Mouse (Mus musculus) CH12.LX (cell line): ENCODE measurements at regions not wholly inside any gene's neighbourhood (a gene's known extent, or its start where the extent isn't known, plus 50 kb on each side); places are given as distances from the start of the nearest gene placed in this dataset.
A peak's percentile ranks its signal among the peaks of the same experiment; 100 is the strongest.

ENCODE experiments used
- DNase-seq: peaks from one replicate; pipeline ENCODE4 v3.0.0-alpha.2; 2013; ENCODE audit errors: extremely low read depth
- H3K27ac ChIP-seq: 2 replicates; pipeline ENCODE4 v1.5.1; 2012; ENCODE audit warnings: low read depth, mild to moderate bottlenecking, control low read depth, moderate library complexity; ENCODE audit not compliant: insufficient read depth
- H3K27me3 ChIP-seq: replicated peaks from 2 replicates; pipeline ENCODE3; 2012; ENCODE audit warnings: inconsistent platforms
- H3K36me3 ChIP-seq, 2 experiments: replicated peaks in 1 of 2; 2 replicates each; pipeline versions ENCODE3 to v1.6.1; 2012; ENCODE audit warnings: inconsistent platforms in 1 of 2, low read length in 1 of 2, mild to moderate bottlenecking in 1 of 2, mixed read lengths in 1 of 2, moderate library complexity in 1 of 2; ENCODE audit not compliant: control insufficient read depth in 1 of 2, insufficient read depth in 1 of 2
- H3K4me1 ChIP-seq, 2 experiments: 2 replicates each; pipeline ENCODE4 v1.6.1; 2012; ENCODE audit warnings: inconsistent platforms in 1 of 2, moderate library complexity in 1 of 2; ENCODE audit not compliant: insufficient read depth in 2 of 2, control insufficient read depth in 1 of 2
- H3K4me2 ChIP-seq: 2 replicates; pipeline ENCODE4 v1.6.1; 2012; ENCODE audit warnings: low read depth, mild to moderate bottlenecking, control low read depth; ENCODE audit not compliant: poor library complexity, insufficient read depth, severe bottlenecking
- H3K4me3 ChIP-seq, 3 experiments: fragments of 150-350 bp in 1 of 3; sonication (generic) in 1 of 3; replicated peaks in 1 of 3; 2 replicates each; pipeline versions ENCODE3 to v1.5.1; 2011 to 2012; ENCODE audit warnings: low read depth in 2 of 3, low read length in 2 of 3, mild to moderate bottlenecking in 2 of 3, moderate library complexity in 2 of 3, control low read depth in 1 of 3, improper control_type of control experiment in 1 of 3, inconsistent platforms in 1 of 3, mixed read lengths in 1 of 3; ENCODE audit not compliant: poor library complexity in 1 of 3
- H3K79me2 ChIP-seq: replicated peaks from 2 replicates; pipeline ENCODE4 v1.6.1; 2012; ENCODE audit warnings: mild to moderate bottlenecking, moderate library complexity; ENCODE audit not compliant: control insufficient read depth, poor library complexity, insufficient read depth, severe bottlenecking; ENCODE audit errors: extremely low read depth
- H3K9ac ChIP-seq: 2 replicates; pipeline ENCODE4 v1.6.1; 2012; ENCODE audit warnings: low read depth, mild to moderate bottlenecking, control low read depth, moderate library complexity; ENCODE audit not compliant: insufficient read depth
- H3K9me3 ChIP-seq: replicated peaks from 2 replicates; pipeline ENCODE3; 2012; ENCODE audit warnings: low read length, inconsistent platforms, mixed read lengths
- BHLHE40 ChIP-seq: IDR thresholded peaks from 2 replicates; pipeline ENCODE4 v1.6.1; 2011; ENCODE audit warnings: mild to moderate bottlenecking, low read depth, low read length, improper control_type of control experiment
- CHD2 ChIP-seq: IDR thresholded peaks from 2 replicates; pipeline ENCODE4 v1.6.1; 2011; ENCODE audit warnings: low read length, improper control_type of control experiment
- CTCF ChIP-seq, 2 experiments: IDR thresholded peaks in 1 of 2; conservative IDR thresholded peaks in 1 of 2; 2 replicates each; pipeline ENCODE4 v1.5.1; 2011 to 2012; ENCODE audit warnings: low read depth in 2 of 2, low read length in 2 of 2, improper control_type of control experiment in 1 of 2, inconsistent platforms in 1 of 2, mild to moderate bottlenecking in 1 of 2, moderate library complexity in 1 of 2
- E2F4 ChIP-seq: IDR thresholded peaks from 2 replicates; pipeline ENCODE4 v1.6.1; 2011; ENCODE audit warnings: low read depth, low read length, improper control_type of control experiment; ENCODE audit not compliant: insufficient replicate concordance
- ELF1 ChIP-seq: IDR thresholded peaks from 2 replicates; pipeline ENCODE4 v1.6.1; 2014; ENCODE audit warnings: low read depth, mild to moderate bottlenecking, inconsistent platforms, low read length, improper control_type of control experiment
- GABPA ChIP-seq: IDR thresholded peaks from 2 replicates; pipeline ENCODE4 v1.6.1; 2012; ENCODE audit warnings: low read depth, low read length, improper control_type of control experiment, inconsistent platforms; ENCODE audit not compliant: insufficient replicate concordance
- JUN ChIP-seq: IDR thresholded peaks from 2 replicates; pipeline ENCODE4 v1.6.1; 2011; ENCODE audit warnings: low read depth, mild to moderate bottlenecking, low read length, improper control_type of control experiment, moderate library complexity; ENCODE audit not compliant: insufficient read depth
- JUND ChIP-seq: conservative IDR thresholded peaks from 2 replicates; pipeline ENCODE4 v1.6.1; 2011; ENCODE audit warnings: low read depth, low read length, improper control_type of control experiment
- KAT2A ChIP-seq: IDR thresholded peaks from 2 replicates; pipeline ENCODE4 v1.6.1; 2012; ENCODE audit warnings: low read length, improper control_type of control experiment, inconsistent platforms; ENCODE audit not compliant: insufficient replicate concordance
- MAFK ChIP-seq: IDR thresholded peaks from 2 replicates; pipeline ENCODE4 v1.6.1; 2011; ENCODE audit warnings: low read length, improper control_type of control experiment; ENCODE audit not compliant: insufficient replicate concordance
- MAX ChIP-seq: IDR thresholded peaks from 2 replicates; pipeline ENCODE4 v1.6.1; 2011; ENCODE audit warnings: low read length, improper control_type of control experiment
- MAZ ChIP-seq: IDR thresholded peaks from 2 replicates; pipeline ENCODE4 v1.6.1; 2012; ENCODE audit warnings: low read depth, mild to moderate bottlenecking, inconsistent platforms, low read length, improper control_type of control experiment, moderate library complexity
- MEF2A ChIP-seq: IDR thresholded peaks from 2 replicates; pipeline ENCODE4 v1.6.1; 2014; ENCODE audit warnings: low read depth, mild to moderate bottlenecking, inconsistent platforms, low read length, improper control_type of control experiment, borderline replicate concordance
- NRF1 ChIP-seq: IDR thresholded peaks from 2 replicates; pipeline ENCODE4 v1.6.1; 2014; ENCODE audit warnings: low read depth, mild to moderate bottlenecking, inconsistent platforms, low read length, improper control_type of control experiment, moderate library complexity
- PAX5 ChIP-seq: IDR thresholded peaks from 2 replicates; pipeline ENCODE4 v1.6.1; 2012; ENCODE audit warnings: low read length, inconsistent platforms, mixed read lengths
- POLR2AphosphoS2 ChIP-seq: IDR thresholded peaks from 2 replicates; pipeline ENCODE4 v1.6.1; 2011; ENCODE audit warnings: low read depth, low read length, improper control_type of control experiment
- RAD21 ChIP-seq: IDR thresholded peaks from 2 replicates; pipeline ENCODE4 v1.6.1; 2011; ENCODE audit warnings: low read depth, mild to moderate bottlenecking, low read length, improper control_type of control experiment, moderate library complexity
- RCOR1 ChIP-seq: conservative IDR thresholded peaks from 2 replicates; pipeline ENCODE4 v1.6.1; 2012; ENCODE audit warnings: low read depth, mild to moderate bottlenecking, inconsistent platforms, low read length, improper control_type of control experiment
- SIN3A ChIP-seq: IDR thresholded peaks from 2 replicates; pipeline ENCODE4 v1.6.1; 2012; ENCODE audit warnings: low read length, improper control_type of control experiment, inconsistent platforms
- SMC3 ChIP-seq: IDR thresholded peaks from 2 replicates; pipeline ENCODE4 v1.6.1; 2011; ENCODE audit warnings: low read depth, low read length, improper control_type of control experiment
- TBP ChIP-seq: conservative IDR thresholded peaks from 2 replicates; pipeline ENCODE4 v1.6.1; 2011; ENCODE audit warnings: low read depth, low read length, improper control_type of control experiment
- TCF12 ChIP-seq: IDR thresholded peaks from 2 replicates; pipeline ENCODE4 v1.6.1; 2014; ENCODE audit warnings: low read depth, mild to moderate bottlenecking, inconsistent platforms, low read length, improper control_type of control experiment
- UBTF ChIP-seq: IDR thresholded peaks from 2 replicates; pipeline ENCODE4 v1.6.1; 2012; ENCODE audit warnings: low read depth, mild to moderate bottlenecking, inconsistent platforms, low read length, improper control_type of control experiment, moderate library complexity
- USF2 ChIP-seq: conservative IDR thresholded peaks from 2 replicates; pipeline ENCODE4 v1.6.1; 2011; ENCODE audit warnings: low read depth, low read length, improper control_type of control experiment
- ZMIZ1 ChIP-seq: IDR thresholded peaks from 2 replicates; pipeline ENCODE4 v1.6.1; 2012; ENCODE audit warnings: low read depth, mild to moderate bottlenecking, inconsistent platforms, low read length, improper control_type of control experiment
- dilution Hi-C: fragments of 300-500 bp; cut with MboI; formaldehyde crosslinking; loops from 2 replicates; pipeline ENCODE4 v1.14.3; 2020; ENCODE audit warnings: low sequenced_read_pairs; ENCODE audit not compliant: extremely low pct_unique_long_range_greater_than_20kb, extremely low pct_ligation_motif_present
- in situ Hi-C: fragments of 300-500 bp; cut with MboI; formaldehyde crosslinking; loops from 3 replicates; pipeline ENCODE4 v1.14.3; 2019; ENCODE audit warnings: low sequenced_read_pairs, low pct_ligation_motif_present, low pct_unique_long_range_greater_than_20kb, mixed read lengths

DNA sequence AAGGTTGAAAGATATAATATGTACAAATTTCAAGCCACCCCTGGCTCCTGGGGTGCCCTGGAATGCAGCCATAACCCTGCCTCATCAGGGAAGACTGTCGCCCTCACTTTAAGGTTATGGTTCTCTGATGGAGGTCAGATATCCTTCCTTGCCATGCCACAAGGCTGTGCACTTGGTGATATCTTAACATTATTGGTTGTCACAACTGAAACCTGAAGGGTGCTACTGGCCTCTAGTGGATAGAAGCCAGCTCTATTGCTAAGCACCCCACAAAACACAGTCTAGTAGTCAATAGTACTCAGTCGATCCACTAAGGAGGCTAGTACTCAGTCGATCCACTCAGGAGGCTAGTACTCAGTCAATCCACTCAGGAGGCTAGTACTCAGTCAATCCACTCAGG is 111.6 kb downstream of the Sec31a start:
- Histone ChIP-seq H3K27ac (no peak overlapping the region), H3K36me3 (peaks cover 0 to 24% of the 10 kb centered on the region in 2 experiments), H3K9ac (no peak overlapping the region), H3K9me3 (no peaks in the 10 kb centered on the region), H3K27me3 (no peaks in the 10 kb centered on the region), H3K4me3 (no peak overlapping the region), H3K4me1 (peaks cover 0 to 8% of the 10 kb centered on the region in 2 experiments; a peak in 1 of 4 replicates), H3K79me2 (no peaks in the 10 kb centered on the region), H3K4me2 (no peak overlapping the region)
- in situ Hi-C loops (loop anchor here (25.0 kb wide), 2 partner anchors 217 to 367 kb away; no protein-coding TSS in a partner anchor), dilution Hi-C loops (no loop called here)
- peak; percentile 19 for DNase-seq
- peak in 1 of 2 experiments; percentile 73; a peak in 2 of 4 replicates for TF ChIP-seq CTCF (conservative IDR thresholded peaks at IDR 0.05 in 1 of 2, IDR thresholded peaks at IDR 0.05 in 1 of 2; ENCODE audit: low read depth in 2 of 2, low read length in 2 of 2)
- no peak for TF ChIP-seq GABPA
- TF ChIP-seq MEF2A, result no peak
- TF ChIP-seq SMC3, result peak; percentile 40
- TF ChIP-seq RAD21, result peak; percentile 63

- Histone ChIP-seq H3K27me3 (no peaks in the 10 kb centered on the region), H3K9ac (no peak overlapping the region), H3K4me2 (no peak overlapping the region), H3K36me3 (peaks cover 0 to 8% of the 10 kb centered on the region in 2 experiments), H3K4me1 (peaks cover 0 to 3% of the 10 kb centered on the region in 2 experiments; a peak in 1 of 4 replicates), H3K27ac (no peak overlapping the region), H3K79me2 (no peaks in the 10 kb centered on the region), H3K4me3 (no peak overlapping the region), H3K9me3 (no peaks in the 10 kb centered on the region)
- DNase-seq, result no peak
- dilution Hi-C loops, result no loop called here
- in situ Hi-C loops, result loop anchor here (25.0 kb wide), 2 partner anchors 215 to 365 kb away; no protein-coding TSS in a partner anchor
- TF ChIP-seq POLR2AphosphoS2 (no peak), CHD2 (no peak), JUN (no peak), ZMIZ1 (no peak), BHLHE40 (no peak), TCF12 (no peak)
Measured at GRCm38 (mm10) chr5:100302068-100302775, 113.8 kb downstream of the Sec31a start.

DNA sequence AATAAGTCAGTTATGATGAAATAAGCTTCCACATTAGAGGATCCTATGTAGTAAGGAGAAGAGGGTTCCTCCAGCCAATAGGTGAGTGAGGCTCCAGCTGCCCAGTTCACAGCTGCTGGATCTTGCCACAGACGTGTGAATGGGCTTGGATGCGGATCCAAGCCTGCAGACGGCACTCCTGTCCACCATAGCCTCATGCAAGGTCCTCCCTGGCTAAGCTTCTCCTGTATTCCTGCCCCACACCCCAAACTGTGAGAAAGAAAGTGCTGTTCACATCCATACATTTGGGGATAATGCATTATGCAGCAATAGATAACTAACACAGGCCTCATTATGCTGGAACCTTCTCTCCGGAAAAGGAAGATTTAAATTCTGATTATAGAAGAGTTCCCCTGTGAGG is 116.9 kb downstream of the Sec31a start:
- Histone ChIP-seq H3K27ac (no peak overlapping the region), H3K79me2 (no peaks in the 10 kb centered on the region), H3K9me3 (no peaks in the 10 kb centered on the region), H3K9ac (no peak overlapping the region), H3K4me2 (no peak overlapping the region), H3K36me3 (no peaks in the 10 kb centered on the region), H3K4me1 (peaks cover 0 to 3% of the 10 kb centered on the region in 2 experiments; a peak in 1 of 4 replicates), H3K27me3 (no peaks in the 10 kb centered on the region), H3K4me3 (no peak overlapping the region)
- in situ Hi-C loops, result no loop called here
- dilution Hi-C loops, result no loop called here
- TF ChIP-seq BHLHE40 (no peak), RCOR1 (no peak), MAX (no peak), RAD21 (no peak), UBTF (no peak), POLR2AphosphoS2 (no peak), PAX5 (no peak), TBP (no peak), ELF1 (no peak), MAZ (no peak), MAFK (no peak), E2F4 (no peak), CHD2 (no peak), NRF1 (no peak), USF2 (no peak), JUND (no peak), KAT2A (no peak), SIN3A (no peak)
- DNase-seq, result no peak
